Mouse (Mus musculus): Measurements from ENCODE around the gene Creb3l2. TPM values are rescaled to one million over a fixed set of nuclear protein-coding genes. Genes with fewer than 3 reads are reported as not detected.

Creb3l2 gene
- polyA plus RNA-seq, 1 experiment from 2014 or later, result 3.6 TPM

DNA sequence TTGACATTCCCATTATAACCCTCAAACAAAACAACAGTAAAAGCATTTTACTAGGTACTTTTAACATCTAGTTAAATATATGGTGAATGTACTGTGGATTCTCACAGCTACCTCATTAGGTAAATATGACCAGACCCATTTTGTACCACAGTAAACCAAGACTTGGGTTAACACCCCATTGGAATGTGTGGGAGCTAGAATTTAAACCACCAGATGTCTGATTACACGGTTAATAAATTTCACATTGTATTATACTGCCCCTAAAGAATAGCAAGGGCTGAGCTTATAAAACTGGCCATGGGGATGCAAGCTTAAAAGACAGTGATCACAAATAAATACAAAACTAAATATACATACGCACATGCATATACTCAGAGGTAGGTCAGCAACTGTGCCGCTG is 34.1 kb downstream of the Creb3l2 start:
- Histone ChIP-seq H3K27ac (ENCODE audit: low read length) (no peak overlapping the region), H3K4me2 (ENCODE audit: low read depth, low read length) (no peak overlapping the region), H3K27me3 (ENCODE audit: control insufficient read depth, insufficient read depth, low read depth, low read length) (no peaks in the 10 kb centered on the region), H3K9ac (ENCODE audit: low read depth, low read length) (no peak overlapping the region), H3K9me3 (replicated peaks; ENCODE audit: control insufficient read depth, low read length) (no peaks in the 10 kb centered on the region), H3K4me1 (ENCODE audit: control insufficient read depth, low read depth, low read length) (no peaks in the 10 kb centered on the region), H3K36me3 (ENCODE audit: control insufficient read depth, insufficient read depth) (no peaks in the 10 kb centered on the region), H3K4me3 (ENCODE audit: low read depth, low read length) (no peak overlapping the region)
- ATAC-seq (ENCODE audit: low read depth), result no peak
- 80% methylated on average over 3 of the region's 3 CpGs for WGBS (ENCODE audit: insufficient replicate concordance)

DNA sequence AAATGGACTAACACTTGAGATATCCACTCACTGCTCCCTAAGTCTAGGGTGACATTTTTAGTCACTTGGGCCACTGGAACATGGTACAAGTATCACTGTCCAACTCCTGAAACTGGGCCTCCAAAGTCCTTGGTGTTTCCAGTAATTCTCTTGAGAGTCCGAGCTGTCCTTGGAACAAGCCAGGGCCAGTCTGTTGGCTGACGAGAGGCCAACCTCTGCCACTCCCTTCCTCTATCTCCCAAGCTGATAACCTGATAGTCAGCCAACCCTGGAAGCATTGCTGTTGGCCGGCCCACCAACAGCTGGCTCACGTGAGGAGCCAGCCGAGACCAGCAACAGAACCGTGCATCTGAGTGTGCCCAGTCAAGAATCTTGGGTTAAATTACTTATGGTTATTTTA is 35.0 kb downstream of the Creb3l2 start:
- no peaks in the 10 kb centered on the region for H3K27me3 ChIP-seq (ENCODE audit: control insufficient read depth, insufficient read depth, low read depth, low read length)
- H3K36me3 ChIP-seq (ENCODE audit: control insufficient read depth, insufficient read depth), result no peaks in the 10 kb centered on the region
- no peak overlapping the region for H3K9ac ChIP-seq (ENCODE audit: low read depth, low read length)
- H3K9me3 ChIP-seq (replicated peaks; ENCODE audit: control insufficient read depth, low read length), result no peaks in the 10 kb centered on the region
- ATAC-seq (ENCODE audit: low read depth), result no peak
- no peak overlapping the region for H3K4me2 ChIP-seq (ENCODE audit: low read depth, low read length)
- H3K27ac ChIP-seq (ENCODE audit: low read length), result no peak overlapping the region
- peaks cover 7% of the 10 kb centered on the region; the same call in 1 of the 2 replicates for H3K4me1 ChIP-seq (ENCODE audit: control insufficient read depth, low read depth, low read length)
- WGBS (ENCODE audit: insufficient replicate concordance), result 46% methylated on average over 6 of the region's 6 CpGs
- no peak overlapping the region for H3K4me3 ChIP-seq (ENCODE audit: low read depth, low read length)

DNA sequence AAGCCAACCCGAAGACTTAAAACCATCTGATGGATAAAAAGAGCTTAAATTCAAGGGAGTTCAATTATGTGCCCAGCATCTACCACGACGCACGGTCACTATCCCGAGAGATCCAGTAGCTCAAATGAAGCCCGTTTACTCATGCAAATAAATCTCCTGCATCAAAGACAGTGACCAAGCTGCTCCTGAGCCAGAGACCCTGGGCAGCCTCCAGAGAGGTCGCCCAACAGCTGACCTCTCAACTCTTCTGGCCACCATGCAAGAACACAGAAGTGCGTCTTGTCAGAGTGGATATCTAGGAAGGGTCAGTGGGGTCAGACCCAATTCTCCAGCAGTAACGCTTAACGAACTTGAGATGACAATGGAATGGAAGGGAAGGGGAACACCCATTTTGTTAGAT is 35.9 kb downstream of the Creb3l2 start:
- H3K4me1 ChIP-seq (ENCODE audit: control insufficient read depth, low read depth, low read length), result peaks cover 11% of the 10 kb centered on the region
- no peak for ATAC-seq (ENCODE audit: low read depth)
- H3K27ac ChIP-seq (ENCODE audit: low read length), result no peak overlapping the region
- no peak overlapping the region for H3K9ac ChIP-seq (ENCODE audit: low read depth, low read length)
- no peaks in the 10 kb centered on the region for H3K27me3 ChIP-seq (ENCODE audit: control insufficient read depth, insufficient read depth, low read depth, low read length)
- no peak overlapping the region for H3K4me3 ChIP-seq (ENCODE audit: low read depth, low read length)
- H3K4me2 ChIP-seq (ENCODE audit: low read depth, low read length), result no peak overlapping the region
- no peaks in the 10 kb centered on the region for H3K36me3 ChIP-seq (ENCODE audit: control insufficient read depth, insufficient read depth)
- WGBS (ENCODE audit: insufficient replicate concordance), result 67% methylated on average over 10 of the region's 10 CpGs
- H3K9me3 ChIP-seq (replicated peaks; ENCODE audit: control insufficient read depth, low read length), result no peaks in the 10 kb centered on the region

DNA sequence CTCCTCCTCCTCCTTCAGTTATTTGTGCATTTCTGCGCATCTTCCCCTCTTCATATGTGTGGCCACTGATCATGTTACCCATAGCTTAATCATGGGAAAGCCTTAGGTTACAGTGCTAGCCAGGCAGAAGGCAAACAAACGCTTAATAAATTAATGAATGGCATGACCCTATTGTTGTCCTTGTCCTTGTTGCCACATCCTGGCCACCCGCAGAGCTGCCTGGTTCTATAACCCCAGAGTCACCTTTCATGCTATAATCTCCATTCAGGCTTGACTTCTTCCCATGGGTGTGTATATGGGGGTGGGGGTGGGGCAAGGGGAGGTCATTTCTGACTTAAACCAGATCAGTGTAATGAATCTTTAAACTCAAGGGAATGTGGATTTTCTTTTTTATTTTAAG is 37.6 kb downstream of the Creb3l2 start:
- Histone ChIP-seq H3K36me3 (ENCODE audit: control insufficient read depth, insufficient read depth) (no peaks in the 10 kb centered on the region), H3K27ac (ENCODE audit: low read length) (no peak overlapping the region), H3K9ac (ENCODE audit: low read depth, low read length) (no peak overlapping the region), H3K4me3 (ENCODE audit: low read depth, low read length) (no peak overlapping the region), H3K4me2 (ENCODE audit: low read depth, low read length) (no peak overlapping the region), H3K9me3 (replicated peaks; ENCODE audit: control insufficient read depth, low read length) (no peaks in the 10 kb centered on the region), H3K27me3 (ENCODE audit: control insufficient read depth, insufficient read depth, low read depth, low read length) (no peaks in the 10 kb centered on the region), H3K4me1 (ENCODE audit: control insufficient read depth, low read depth, low read length) (peaks cover 19% of the 10 kb centered on the region)
- no peak for ATAC-seq (ENCODE audit: low read depth)
- WGBS (ENCODE audit: insufficient replicate concordance), result 61% methylated on average over 3 of the region's 3 CpGs

DNA sequence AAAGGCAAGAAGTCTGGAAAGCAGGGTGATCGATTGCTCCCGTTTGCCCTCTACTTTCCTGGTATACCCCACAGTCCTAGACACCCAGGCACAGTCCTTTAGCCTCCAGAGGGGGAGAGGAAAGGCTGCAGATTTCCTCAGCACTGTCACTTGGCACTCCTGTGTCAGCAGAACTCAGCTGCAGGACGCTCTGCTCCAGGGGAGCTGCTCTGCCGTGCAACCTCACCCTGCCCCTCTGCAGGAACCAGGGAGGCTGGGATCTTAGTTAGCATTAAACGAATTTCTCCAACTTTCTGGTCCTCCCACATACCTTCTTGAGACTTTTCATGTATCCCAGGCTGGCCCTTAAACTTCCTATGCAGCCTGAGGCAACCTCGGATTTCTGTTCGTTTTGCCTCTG is 40.0 kb downstream of the Creb3l2 start:
- 56% methylated on average over 7 of the region's 7 CpGs for WGBS (ENCODE audit: insufficient replicate concordance)
- no peak for ATAC-seq (ENCODE audit: low read depth)
- Histone ChIP-seq H3K27ac (ENCODE audit: low read length) (no peak overlapping the region), H3K4me2 (ENCODE audit: low read depth, low read length) (no peak overlapping the region), H3K36me3 (ENCODE audit: control insufficient read depth, insufficient read depth) (no peaks in the 10 kb centered on the region), H3K9me3 (replicated peaks; ENCODE audit: control insufficient read depth, low read length) (no peaks in the 10 kb centered on the region), H3K4me3 (ENCODE audit: low read depth, low read length) (no peak overlapping the region), H3K9ac (ENCODE audit: low read depth, low read length) (no peak overlapping the region), H3K4me1 (ENCODE audit: control insufficient read depth, low read depth, low read length) (peaks cover 31% of the 10 kb centered on the region), H3K27me3 (ENCODE audit: control insufficient read depth, insufficient read depth, low read depth, low read length) (no peaks in the 10 kb centered on the region)

DNA sequence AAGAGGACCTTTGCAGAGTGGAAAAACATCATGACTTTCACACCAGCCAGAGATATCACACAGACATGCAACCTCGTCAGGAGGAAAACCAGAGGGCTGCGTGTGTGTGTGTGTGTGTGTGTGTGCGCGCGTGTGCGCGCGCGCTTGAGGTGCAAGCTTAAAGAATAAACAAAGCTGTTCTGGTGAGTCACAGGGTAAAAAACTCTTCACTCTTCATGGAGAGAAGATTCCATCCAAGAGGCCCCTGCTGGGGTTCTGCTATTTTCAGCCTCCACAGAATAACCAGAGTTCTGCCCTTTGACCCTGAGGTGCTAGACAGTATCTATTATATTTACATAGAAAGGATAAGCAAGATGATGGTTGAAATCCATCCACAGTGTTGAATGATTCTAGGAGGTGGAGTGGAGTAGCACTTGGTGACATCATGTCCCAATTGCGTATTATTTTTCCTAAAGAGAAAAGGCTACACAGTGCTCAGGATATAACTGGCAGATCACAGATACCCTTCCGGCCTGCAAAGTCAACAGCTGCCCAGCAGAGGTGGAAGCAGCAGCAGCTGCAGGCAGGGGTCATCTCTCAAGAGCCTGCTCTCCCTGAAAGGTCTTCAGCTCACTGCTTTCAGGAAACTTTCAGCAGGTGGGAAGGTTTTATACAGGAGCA is 41.0 kb downstream of the Creb3l2 start:
- Histone ChIP-seq H3K4me3 (ENCODE audit: low read depth, low read length) (no peak overlapping the region), H3K27me3 (ENCODE audit: control insufficient read depth, insufficient read depth, low read depth, low read length) (no peaks in the 10 kb centered on the region), H3K9me3 (replicated peaks; ENCODE audit: control insufficient read depth, low read length) (no peaks in the 10 kb centered on the region), H3K27ac (ENCODE audit: low read length) (no peak overlapping the region; the same call in 1 of the 2 replicates), H3K36me3 (ENCODE audit: control insufficient read depth, insufficient read depth) (no peaks in the 10 kb centered on the region), H3K4me2 (ENCODE audit: low read depth, low read length) (no peak overlapping the region), H3K4me1 (ENCODE audit: control insufficient read depth, low read depth, low read length) (peaks cover 31% of the 10 kb centered on the region), H3K9ac (ENCODE audit: low read depth, low read length) (no peak overlapping the region)
- ATAC-seq (ENCODE audit: low read depth), result 0 out of 2 replicates have a peak, but pooled peaks have one; percentile 26
- 71% methylated on average over 11 of the region's 11 CpGs for WGBS (ENCODE audit: insufficient replicate concordance)

DNA sequence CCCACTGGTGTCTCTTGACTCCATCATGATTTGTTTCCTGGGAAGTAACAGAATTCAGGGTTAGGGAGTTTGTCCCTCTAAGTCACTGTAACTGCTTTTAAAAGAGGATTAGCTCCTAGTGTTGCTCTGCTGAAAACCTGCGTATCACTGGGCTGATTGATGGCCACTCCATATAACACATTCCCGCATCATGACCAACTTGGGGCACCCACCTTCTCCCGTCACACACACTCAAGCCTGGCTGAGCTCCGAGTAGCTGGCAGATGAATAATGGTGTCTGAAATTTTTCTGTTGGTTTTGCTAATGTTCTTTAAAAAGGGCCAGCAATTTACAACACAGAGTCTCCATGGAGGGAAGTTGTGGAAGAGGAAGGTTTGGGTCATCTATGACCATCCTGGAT is 41.8 kb downstream of the Creb3l2 start:
- 70% methylated on average over 4 of the region's 4 CpGs for WGBS (ENCODE audit: insufficient replicate concordance)
- H3K4me1 ChIP-seq (ENCODE audit: control insufficient read depth, low read depth, low read length), result peaks cover 34% of the 10 kb centered on the region

DNA sequence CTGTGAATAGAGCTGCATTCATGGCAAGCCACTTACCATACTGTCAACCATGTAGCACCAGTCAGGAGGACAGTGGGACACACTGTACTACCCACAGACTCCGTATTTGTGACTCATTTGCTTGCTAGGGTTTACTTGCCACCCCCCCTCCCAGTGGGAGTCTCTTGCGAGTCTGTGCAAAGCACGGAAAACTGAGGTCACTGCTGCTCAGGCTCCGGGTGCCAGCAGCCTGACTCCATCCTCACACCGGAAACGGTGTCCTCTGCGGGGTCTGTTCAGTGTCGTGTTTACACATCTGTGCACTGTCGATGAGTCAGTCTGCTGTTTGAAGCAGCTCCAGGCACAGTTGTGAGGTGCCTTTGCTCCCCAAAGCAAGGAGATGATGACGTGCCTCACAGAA is 43.0 kb downstream of the Creb3l2 start:
- Histone ChIP-seq H3K27ac (ENCODE audit: low read length) (no peak overlapping the region), H3K27me3 (ENCODE audit: control insufficient read depth, insufficient read depth, low read depth, low read length) (no peaks in the 10 kb centered on the region), H3K9me3 (replicated peaks; ENCODE audit: control insufficient read depth, low read length) (no peaks in the 10 kb centered on the region), H3K4me3 (ENCODE audit: low read depth, low read length) (no peak overlapping the region), H3K4me2 (ENCODE audit: low read depth, low read length) (no peak overlapping the region), H3K9ac (ENCODE audit: low read depth, low read length) (no peak overlapping the region), H3K36me3 (ENCODE audit: control insufficient read depth, insufficient read depth) (no peaks in the 10 kb centered on the region), H3K4me1 (ENCODE audit: control insufficient read depth, low read depth, low read length) (peaks cover 34% of the 10 kb centered on the region)
- whole genome bisulfite sequencing (ENCODE audit: insufficient replicate concordance), result 60% methylated on average over 10 of the region's 10 CpGs
- peak; percentile 45; the same call in 1 of the 2 replicates for ATAC-seq (ENCODE audit: low read depth)

More for the DNA sequence above, 41.8 kb downstream of the Creb3l2 start:
- no peak overlapping the region for H3K4me3 ChIP-seq (ENCODE audit: low read depth, low read length)
- H3K27ac ChIP-seq (ENCODE audit: low read length), result no peak overlapping the region
- H3K9ac ChIP-seq (ENCODE audit: low read depth, low read length), result no peak overlapping the region
- no peak overlapping the region for H3K4me2 ChIP-seq (ENCODE audit: low read depth, low read length)
- ATAC-seq (ENCODE audit: low read depth), result no peak
- H3K9me3 ChIP-seq (replicated peaks; ENCODE audit: control insufficient read depth, low read length), result no peaks in the 10 kb centered on the region
- no peaks in the 10 kb centered on the region for H3K27me3 ChIP-seq (ENCODE audit: control insufficient read depth, insufficient read depth, low read depth, low read length)
- no peaks in the 10 kb centered on the region for H3K36me3 ChIP-seq (ENCODE audit: control insufficient read depth, insufficient read depth)

DNA sequence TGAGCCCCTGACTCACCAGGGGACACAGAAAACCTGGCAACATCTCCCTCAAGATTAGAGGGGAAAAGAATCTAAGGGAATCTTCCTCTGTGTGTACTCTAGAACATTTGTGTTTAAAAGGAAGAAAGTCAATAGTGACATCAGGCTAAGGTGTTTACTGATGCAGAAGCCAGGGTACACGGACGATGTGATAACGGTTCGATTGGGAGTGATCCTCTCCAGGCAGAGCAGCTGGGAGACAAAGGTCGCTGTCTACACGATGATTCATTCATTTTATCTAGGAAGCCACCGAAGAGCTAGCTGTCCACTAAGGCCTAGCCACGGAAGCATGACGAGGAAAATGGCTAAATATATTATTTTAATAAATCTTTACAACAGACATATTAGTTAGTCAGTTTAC is 44.0 kb downstream of the Creb3l2 start:
- Histone ChIP-seq H3K27ac (ENCODE audit: low read length) (no peak overlapping the region), H3K36me3 (ENCODE audit: control insufficient read depth, insufficient read depth) (no peaks in the 10 kb centered on the region), H3K4me3 (ENCODE audit: low read depth, low read length) (no peak overlapping the region), H3K9me3 (replicated peaks; ENCODE audit: control insufficient read depth, low read length) (no peaks in the 10 kb centered on the region), H3K9ac (ENCODE audit: low read depth, low read length) (no peak overlapping the region), H3K27me3 (ENCODE audit: control insufficient read depth, insufficient read depth, low read depth, low read length) (no peaks in the 10 kb centered on the region), H3K4me1 (ENCODE audit: control insufficient read depth, low read depth, low read length) (peaks cover 34% of the 10 kb centered on the region), H3K4me2 (ENCODE audit: low read depth, low read length) (no peak overlapping the region)
- ATAC-seq (ENCODE audit: low read depth), result peak; percentile 55
- 59% methylated on average over 9 of the region's 9 CpGs for WGBS (ENCODE audit: insufficient replicate concordance)
